Mouse (Mus musculus) kidney, adult 18-20 months (tissue): ENCODE measurements around the gene Rras2.

Source experiments
- DNase-seq: peaks from one replicate; pipeline ENCODE4 v3.0.0; 2021

Rras2 gene

DNA sequence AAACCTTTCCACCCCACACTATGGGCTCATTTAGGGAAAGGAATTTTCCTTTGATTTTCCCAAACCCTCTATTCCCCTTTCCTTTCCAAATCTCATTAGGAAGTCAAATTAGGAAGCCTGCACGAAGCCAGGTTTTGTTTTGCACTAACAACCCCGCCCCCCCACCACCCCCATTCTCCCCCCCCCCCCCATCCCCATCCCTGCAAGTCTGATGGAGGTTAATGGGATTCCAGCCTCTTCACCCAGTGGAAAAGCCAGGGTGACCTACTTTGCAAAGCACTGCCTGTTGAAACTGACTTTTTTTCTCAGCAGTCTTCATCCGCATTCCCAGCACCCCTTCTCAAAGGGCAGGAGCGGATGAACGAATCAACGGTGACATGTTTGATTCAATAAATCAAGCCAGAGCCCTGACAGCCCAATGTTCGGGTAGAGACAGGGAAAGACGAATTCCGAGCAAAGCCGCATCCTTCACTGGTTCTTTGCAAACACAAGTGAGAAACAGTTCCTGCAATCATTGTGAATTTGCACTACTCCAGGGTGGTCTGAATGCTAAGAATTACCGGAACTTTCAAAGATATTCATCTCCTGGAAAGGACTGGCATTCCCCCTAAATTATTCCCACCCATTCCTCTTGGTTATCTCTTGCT lies 97.4 kb downstream of the Rras2 start:
- DNase-seq, result peak; percentile 39

- DNase-seq, result peak; percentile 51
These were observed 98.7 kb downstream of the Rras2 start for GRCm38 (mm10) chr7:114018861-114019260.

GRCm38 (mm10) chr7:114016001-114016949 lies 101.3 kb downstream of the Rras2 start:
- DNase-seq, result no peak

DNA sequence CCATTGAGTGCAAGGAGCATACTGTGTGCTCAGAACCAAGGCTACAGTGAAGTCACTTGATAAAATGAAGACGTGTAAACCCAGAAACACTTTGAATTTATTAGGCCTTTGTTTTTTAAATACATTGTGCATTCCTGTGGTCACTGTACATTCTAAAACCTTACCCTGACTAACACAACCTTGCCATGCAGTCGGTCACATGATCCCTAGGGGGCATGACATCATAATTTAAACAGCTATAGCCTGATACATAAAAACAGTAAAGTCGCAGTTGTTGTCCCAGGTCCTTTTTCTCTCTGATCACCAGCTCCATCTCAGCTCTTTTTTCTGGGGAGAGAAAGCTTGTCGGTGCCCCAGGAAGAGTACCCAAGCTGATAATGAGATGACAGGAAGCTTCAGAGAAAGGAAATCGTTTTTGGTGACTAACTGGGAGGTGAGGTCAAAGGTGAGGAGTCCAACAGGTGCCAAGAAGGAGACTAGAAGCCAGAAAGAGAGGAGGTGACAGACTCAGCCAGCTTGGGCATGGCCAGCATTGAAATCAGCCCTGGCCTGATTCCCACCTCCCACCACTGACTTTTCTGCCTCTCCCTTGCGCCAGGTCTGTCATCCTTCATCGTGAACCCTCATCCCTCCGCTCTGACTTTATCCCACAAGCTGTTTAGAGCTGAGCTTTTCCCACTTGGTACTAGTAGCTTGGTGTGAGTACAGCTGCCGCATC lies 105.7 kb downstream of the Rras2 start:
- DNase-seq, result no peak

GRCm38 (mm10) chr7:114007565-114007964 lies 110.0 kb downstream of the Rras2 start:
- peak; percentile 45 for DNase-seq

GRCm38 (mm10) chr7:114006456-114006855 lies 111.1 kb downstream of the Rras2 start:
- DNase-seq, result no peak

DNA sequence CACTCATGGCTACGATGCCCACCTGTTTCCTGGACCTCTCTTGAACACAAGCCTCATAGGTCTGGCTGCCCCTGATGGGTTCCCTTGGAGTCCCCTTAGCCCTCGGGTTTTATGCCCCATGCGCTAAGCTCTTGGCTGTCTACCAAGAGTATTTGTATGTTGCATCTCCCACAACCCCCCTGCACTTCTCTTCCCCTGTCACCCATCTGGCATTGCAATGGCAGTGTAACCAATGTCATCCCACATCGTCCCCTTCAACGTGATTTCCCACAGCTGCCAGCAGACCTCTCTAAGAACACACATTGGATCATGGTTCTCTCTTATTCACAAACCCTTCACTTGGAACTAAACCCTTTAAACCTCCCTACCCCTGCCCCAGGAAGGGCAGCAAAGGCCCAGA lies 112.1 kb downstream of the Rras2 start:
- no peak for DNase-seq

GRCm38 (mm10) chr7:114004171-114004570 lies 113.4 kb downstream of the Rras2 start:
- no peak for DNase-seq

GRCm38 (mm10) chr7:113997675-113998354 lies 119.8 kb downstream of the Rras2 start:
- no peak for DNase-seq
